Mouse (Mus musculus) spleen, postnatal 0 days (tissue): ENCODE measurements around the gene Shisal2b. TPM values are rescaled to one million over a fixed set of nuclear protein-coding genes. Genes with fewer than 3 reads are reported as not detected.

Experiments
- polyA plus RNA-seq: library from polyadenylated mRNA; unstranded; fragments of >200 nt; fragmentation: Nextera tagmentation; extraction: Ambion mirVana; gene quantifications from 2 replicates; pipeline ENCODE4 v1.2.1, GENCODE M21; 2015

Shisal2b gene
- 0.23 and 0.31 TPM in 2 replicates for polyA plus RNA-seq

GRCm38 (mm10) chr13:104863127-104863979 lies at the start of gene Shisal2b:
Gene Shisal2b (minus strand): TSS chr13:104863893.

GRCm38 (mm10) chr13:104816635-104817571 lies 46.8 kb downstream of the Shisal2b start, which contains the start of gene Cwc27:
Gene Cwc27 (minus strand): TSS chr13:104817142.

Other genes with a start within 250 kb of the Shisal2b start
- gene Srek1ip1, start 71.4 kb downstream of the Shisal2b start, polyA plus RNA-seq: 13.1 and 14.7 TPM in 2 replicates
- gene Cwc27, start 46.8 kb downstream of the Shisal2b start, polyA plus RNA-seq: 13.3 and 17.3 TPM in 2 replicates
- 1.1 and 1.4 TPM in 2 replicates for gene Rgs7bp, start 191.0 kb upstream of the Shisal2b start, polyA plus RNA-seq
- not detected in 2 replicates for gene 4933425L06Rik, start 218.2 kb upstream of the Shisal2b start, polyA plus RNA-seq